Comparison of ENCODE assay signal across 9 mouse cellular contexts in genomic region chr1:72182930-72183499, GRCm38 (mm10). TPM values are rescaled to one million over a fixed set of nuclear protein-coding genes. Genes with fewer than 3 reads are reported as not detected.
DNase-seq lines count a peak whose midpoint lies in the region; ATAC-seq and TF ChIP-seq lines count a peak whose summit lies in the region.
"Had no signal": no experiment of that assay in that cellular context is flagged by ENCODE, and none has a peak within 500 bp of the region (broad histone marks: within the 10 kb centered on the region; RNA-seq: fewer than 3 reads in every experiment).

No protein-coding gene starts in this region.

- 7% methylated on average over 13 of the region's 13 CpGs for WGBS in forebrain, embryonic 10.5 days
- WGBS in hindbrain, postnatal 0 days: 7% methylated on average over 13 of the region's 13 CpGs
- WGBS in liver, embryonic 13.5 days (ENCODE audit: insufficient replicate concordance): 24% methylated on average over 13 of the region's 13 CpGs
- WGBS in neural tube, embryonic 14.5 days: 4% methylated on average over 13 of the region's 13 CpGs

- peak; percentile 19 for DNase-seq in cerebellum, adult 11 months
- no peak for DNase-seq in cerebellum, postnatal 4 days (ENCODE audit: low spot score in 2 of 2)
- peak; percentile 25 for DNase-seq in forebrain, embryonic 10.5 days (ENCODE audit: extremely low spot score, low spot score)
- peak; percentile 49 for DNase-seq in hindbrain, postnatal 0 days (ENCODE audit: low spot score)
- DNase-seq in liver, embryonic 13.5 days: no peak
- no peak for DNase-seq in thymus, postnatal 10 days (ENCODE audit: low spot score in 2 of 2)
- DNase-seq in left cerebral cortex, postnatal 36 days (ENCODE audit: low spot score in 2 of 2): no peak

- no peaks in the 10 kb centered on the region for H3K9me3 ChIP-seq in forebrain, embryonic 10.5 days
- H3K9me3 ChIP-seq in hindbrain, postnatal 0 days (ENCODE audit: low read length): no peaks in the 10 kb centered on the region
- H3K9me3 ChIP-seq in liver, embryonic 13.5 days (replicated peaks): no peaks in the 10 kb centered on the region
- no peaks in the 10 kb centered on the region for H3K9me3 ChIP-seq in neural tube, embryonic 14.5 days (ENCODE audit: control insufficient read depth, low read length)

- H3K4me1 ChIP-seq in forebrain, embryonic 10.5 days: peaks cover 16% of the 10 kb centered on the region
- peaks cover 9% of the 10 kb centered on the region for H3K4me1 ChIP-seq in hindbrain, postnatal 0 days (ENCODE audit: insufficient read depth, low read length)
- H3K4me1 ChIP-seq in liver, embryonic 13.5 days (replicated peaks): 0 out of 2 replicates have a peak, but pooled peaks cover 3% of the 10 kb centered on the region
- H3K4me1 ChIP-seq in neural tube, embryonic 14.5 days (ENCODE audit: control insufficient read depth, insufficient read depth, low read length): peaks cover 8% of the 10 kb centered on the region; the same call in 1 of the 2 replicates

- H3K4me3 ChIP-seq in forebrain, embryonic 10.5 days: peak overlapping the region; percentile 27
- H3K4me3 ChIP-seq in hindbrain, postnatal 0 days (ENCODE audit: low read length): peak overlapping the region; percentile 16; the same call in 1 of the 2 replicates
- H3K4me3 ChIP-seq in liver, embryonic 13.5 days (replicated peaks): no peak overlapping the region
- no peak overlapping the region for H3K4me3 ChIP-seq in neural tube, embryonic 14.5 days (ENCODE audit: low read depth, low read length)

- H3K36me3 ChIP-seq in forebrain, embryonic 10.5 days (replicated peaks): no peaks in the 10 kb centered on the region
- no peaks in the 10 kb centered on the region for H3K36me3 ChIP-seq in hindbrain, postnatal 0 days (ENCODE audit: insufficient read depth, low read length)
- H3K36me3 ChIP-seq in liver, embryonic 13.5 days: no peaks in the 10 kb centered on the region
- H3K36me3 ChIP-seq in neural tube, embryonic 14.5 days (ENCODE audit: control insufficient read depth, insufficient read depth, low read length): no peaks in the 10 kb centered on the region

- ATAC-seq in hindbrain, postnatal 0 days: peak; percentile 87
- peak; percentile 65 for ATAC-seq in liver, embryonic 13.5 days (ENCODE audit: low read depth)
- ATAC-seq in neural tube, embryonic 14.5 days (ENCODE audit: low read depth): peak; percentile 68

- peak; percentile 23 for TF ChIP-seq CTCF in hindbrain, postnatal 0 days (IDR thresholded peaks at IDR 0.05; ENCODE audit: low read depth)

- H3K27ac ChIP-seq in forebrain, embryonic 10.5 days: no peak overlapping the region
- H3K27ac ChIP-seq in hindbrain, postnatal 0 days: no peak overlapping the region
- no peak overlapping the region for H3K27ac ChIP-seq in liver, embryonic 13.5 days
- no peak overlapping the region for H3K27ac ChIP-seq in neural tube, embryonic 14.5 days (ENCODE audit: low read depth, low read length)
- H3K27ac ChIP-seq: macrophage had no signal

- intact Hi-C loops in left cerebral cortex, postnatal 36 days (cut with DNase I): no loop called here

- peaks cover 10% of the 10 kb centered on the region; the same call in 1 of the 2 replicates for H3K27me3 ChIP-seq in forebrain, embryonic 10.5 days (ENCODE audit: poor library complexity, severe bottlenecking)
- H3K27me3 ChIP-seq in hindbrain, postnatal 0 days (ENCODE audit: insufficient read depth, low read length): no peaks in the 10 kb centered on the region
- no peaks in the 10 kb centered on the region for H3K27me3 ChIP-seq in liver, embryonic 13.5 days
- H3K27me3 ChIP-seq in neural tube, embryonic 14.5 days (ENCODE audit: control insufficient read depth, insufficient read depth, low read length): no peaks in the 10 kb centered on the region

- H3K9ac ChIP-seq in hindbrain, postnatal 0 days (replicated peaks; ENCODE audit: low read length): 0 out of 2 replicates have a peak overlapping the region, but pooled peaks have one; percentile 3
- H3K9ac ChIP-seq in liver, embryonic 13.5 days: no peak overlapping the region
- peak overlapping the region; percentile 25; the same call in 1 of the 2 replicates for H3K9ac ChIP-seq in neural tube, embryonic 14.5 days (replicated peaks; ENCODE audit: low read depth, low read length)

- H3K4me2 ChIP-seq in hindbrain, postnatal 0 days (ENCODE audit: low read depth, low read length): peak overlapping the region; percentile 47
- peak overlapping the region; percentile 24 for H3K4me2 ChIP-seq in liver, embryonic 13.5 days
- peak overlapping the region; percentile 45 for H3K4me2 ChIP-seq in neural tube, embryonic 14.5 days (ENCODE audit: low read depth, low read length)

RNA-seq across cellular contexts. Expression of gene Mreg, which starts 29.1 kb away (rescaled TPM):
- polyA plus RNA-seq in forebrain, embryonic 10.5 days (2016; fragmentation: Nextera tagmentation; extraction: Ambion mirVana): 3.3 and 4.1 TPM in 2 replicates
- 2.1 and 2.7 TPM in 2 replicates for total RNA-seq in hindbrain, postnatal 0 days (2014; rRNA removed)
- 3.9 and 4.4 TPM in 2 replicates for polyA plus RNA-seq in hindbrain, postnatal 0 days (2015; fragmentation: Nextera tagmentation; extraction: Ambion mirVana)
- 5.1 and 7.8 TPM in 2 replicates for polyA plus RNA-seq in liver, embryonic 13.5 days (2015; fragmentation: Nextera tagmentation; extraction: Ambion mirVana)
- 3.0 and 3.1 TPM in 2 replicates for polyA plus RNA-seq in neural tube, embryonic 14.5 days (2014; fragmentation: Nextera tagmentation; extraction: Ambion mirVana)
- 1 to 10 TPM; 3.9 to 5.4 TPM for total RNA-seq in left cerebral cortex, postnatal 36 days (2021)

Comparison
In these comparisons a context has a peak if more than half of its experiments do, and no peak if none do; other contexts are left out.
1. DNase-seq: peak in cerebellum, adult 11 months (single experiment), forebrain, embryonic 10.5 days (single experiment) and hindbrain, postnatal 0 days (single experiment); none in cerebellum, postnatal 4 days (0 of 2), liver, embryonic 13.5 days (single experiment), thymus, postnatal 10 days (0 of 2) and left cerebral cortex, postnatal 36 days (0 of 2).
2. H3K4me3 ChIP-seq: peak in forebrain, embryonic 10.5 days (single experiment) and hindbrain, postnatal 0 days (single experiment); none in liver, embryonic 13.5 days (single experiment) and neural tube, embryonic 14.5 days (single experiment).
3. Peak in every context shown above with its lines, with median percentiles within 50 percentile points of each other: ATAC-seq and H3K4me2 ChIP-seq.